Mouse (Mus musculus) T-helper 2 cell (primary cell): ENCODE data around the gene Adamtsl1.

ENCODE experiments used
- in situ Hi-C: fragments of 300-600 bp; cut with MboI, MseI; formaldehyde crosslinking; loops from one replicate; pipeline ENCODE4 v1.15.1; 2025; ENCODE audit warnings: high pct_unique_total_duplicates

The Adamtsl1 gene

DNA sequence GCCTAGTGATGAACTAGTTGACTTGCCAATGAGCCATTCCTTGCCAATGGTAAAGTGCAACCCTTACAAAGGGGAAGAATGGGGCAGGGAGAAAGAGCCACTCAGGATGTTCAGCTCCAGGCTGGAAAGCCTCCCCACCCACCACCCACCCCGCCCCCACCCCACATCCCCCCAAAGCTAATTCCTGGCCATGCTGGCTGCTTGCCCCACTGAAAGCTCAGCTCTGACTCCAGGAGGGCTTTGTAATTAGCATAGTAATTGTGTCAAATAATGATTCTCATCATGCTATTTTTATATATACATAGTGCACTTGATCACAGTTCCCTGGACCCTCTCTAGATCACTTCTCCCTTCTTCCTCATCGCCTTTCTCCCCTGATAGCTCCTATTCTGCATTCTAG lies 798.4 kb downstream of the Adamtsl1 start:
- in situ Hi-C loops = no loop called here

DNA sequence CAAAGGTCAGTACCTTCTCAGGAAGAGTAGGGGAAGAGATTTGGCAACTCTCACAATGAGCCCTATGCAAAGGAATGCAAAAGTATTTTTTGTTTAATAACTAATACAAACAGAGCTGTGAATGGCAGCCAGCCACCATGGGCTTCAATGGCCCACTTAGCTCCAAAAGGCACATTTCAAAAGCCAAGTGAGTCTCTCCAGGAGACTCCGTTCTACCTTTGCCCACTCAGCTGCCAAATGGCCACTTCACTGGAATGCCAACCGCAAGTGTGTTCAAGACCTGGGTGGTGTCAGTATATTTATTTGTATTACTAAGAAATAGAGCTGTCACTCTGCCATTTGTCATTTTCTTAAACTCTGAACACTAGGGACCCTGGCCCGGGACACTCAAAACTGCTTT lies 800.5 kb downstream of the Adamtsl1 start:
- in situ Hi-C loops = no loop called here

DNA sequence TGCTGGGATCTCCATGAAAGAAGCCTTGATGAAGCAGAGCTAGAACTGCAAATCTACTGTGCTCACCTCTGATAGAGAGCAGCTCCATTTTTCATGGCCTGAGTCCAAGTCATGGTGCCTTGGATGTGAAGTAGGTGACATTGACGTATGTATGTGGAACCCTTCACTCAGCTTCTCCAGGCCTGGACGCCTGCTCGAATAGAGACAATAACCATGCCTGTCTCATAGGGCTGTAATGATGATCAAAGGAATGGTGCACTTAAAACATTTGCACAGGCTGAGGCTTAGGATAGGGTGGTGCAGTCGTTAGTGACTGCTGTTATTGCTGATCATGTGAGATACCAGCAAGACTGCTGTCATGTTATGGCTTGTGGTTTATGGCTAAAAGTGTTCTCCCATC lies 801.1 kb downstream of the Adamtsl1 start:
- in situ Hi-C loops = no loop called here

DNA sequence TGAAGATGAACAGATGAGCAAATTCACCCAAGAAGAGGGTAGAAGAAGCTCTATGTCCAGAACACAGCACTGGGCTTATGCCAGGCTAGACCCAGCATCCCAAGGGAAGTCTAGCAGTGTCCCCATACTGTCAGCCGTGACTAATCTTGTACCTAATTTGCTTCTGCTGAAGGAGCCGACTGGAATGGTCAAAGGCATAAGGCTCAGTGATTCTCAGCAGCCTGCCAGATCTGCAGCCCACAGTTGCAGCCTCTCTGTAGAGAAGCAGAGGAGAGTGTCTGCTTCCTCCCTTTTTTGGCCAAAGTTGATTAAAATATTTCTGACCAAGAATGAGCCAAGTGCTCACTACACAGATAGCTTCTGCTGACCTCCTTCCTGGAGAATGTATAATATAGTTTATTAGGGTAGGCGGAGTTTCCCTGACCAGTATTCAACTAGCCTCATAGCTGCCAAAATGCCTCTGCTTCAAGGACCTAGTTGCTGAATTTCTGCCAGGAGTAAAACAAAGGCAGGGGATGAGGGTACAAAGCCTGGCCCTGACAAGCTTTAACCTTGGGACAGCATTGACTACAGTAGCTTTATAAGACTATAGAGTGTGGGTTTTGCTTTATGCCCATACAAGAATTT lies 804.1 kb downstream of the Adamtsl1 start:
- in situ Hi-C loops = no loop called here

DNA sequence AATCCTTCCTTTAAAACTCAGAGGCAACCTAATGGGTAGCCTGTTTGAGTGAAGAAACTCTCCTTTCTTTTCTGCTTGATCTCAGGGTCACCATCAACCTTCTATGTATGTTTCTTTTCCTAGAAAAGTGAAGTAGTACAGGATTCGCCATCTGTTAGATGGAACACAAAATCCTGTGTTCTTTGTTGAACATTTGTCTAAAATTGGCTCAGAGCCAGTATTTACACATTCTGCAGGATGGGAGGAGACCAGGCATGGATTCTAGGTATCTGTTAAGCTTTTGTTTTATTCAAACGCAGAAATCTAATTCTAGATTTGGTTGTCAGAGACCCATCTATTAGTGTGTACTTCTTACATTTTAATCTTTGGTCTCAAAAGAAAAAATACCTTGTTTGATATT lies 811.4 kb downstream of the Adamtsl1 start:
- in situ Hi-C loops = no loop called here

DNA sequence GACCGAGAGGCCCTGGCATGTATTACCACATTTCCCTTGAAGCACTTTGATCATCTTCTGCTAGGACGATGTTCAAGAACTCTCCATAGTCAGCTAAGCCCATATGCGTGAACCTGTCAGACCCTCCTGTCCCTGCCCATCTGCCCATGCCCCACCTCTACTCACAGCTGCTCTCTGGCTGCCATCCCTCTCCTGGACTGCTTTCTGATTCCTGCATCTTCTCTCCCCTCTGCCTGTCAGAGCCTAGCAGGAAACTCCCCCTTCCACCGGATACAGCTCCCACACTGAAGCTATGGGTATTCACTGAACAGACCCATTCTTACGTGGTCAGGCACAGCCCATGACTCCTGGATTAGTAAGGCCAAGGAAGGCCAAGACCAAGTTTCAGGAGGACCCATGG lies 812.0 kb downstream of the Adamtsl1 start:
- in situ Hi-C loops = no loop called here

DNA sequence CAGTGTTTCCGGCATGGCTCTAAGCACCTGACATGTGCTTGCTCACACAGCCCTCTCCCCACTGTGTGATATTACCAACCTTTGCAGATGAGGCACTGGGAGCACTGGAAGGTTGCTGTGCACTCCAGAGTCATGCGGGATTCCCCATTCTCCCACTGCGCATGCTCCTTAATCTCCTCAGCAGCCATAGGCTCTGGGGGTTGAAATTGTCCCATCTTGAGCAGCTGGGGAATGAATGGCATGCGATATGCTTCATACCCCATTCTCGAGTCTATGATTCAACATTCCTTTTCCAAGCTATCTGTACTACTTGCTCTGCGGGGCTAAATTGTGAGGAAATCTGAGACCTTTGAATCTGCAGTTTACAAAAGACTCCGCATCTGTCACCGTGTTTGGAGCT lies 812.7 kb downstream of the Adamtsl1 start:
- in situ Hi-C loops = no loop called here

DNA sequence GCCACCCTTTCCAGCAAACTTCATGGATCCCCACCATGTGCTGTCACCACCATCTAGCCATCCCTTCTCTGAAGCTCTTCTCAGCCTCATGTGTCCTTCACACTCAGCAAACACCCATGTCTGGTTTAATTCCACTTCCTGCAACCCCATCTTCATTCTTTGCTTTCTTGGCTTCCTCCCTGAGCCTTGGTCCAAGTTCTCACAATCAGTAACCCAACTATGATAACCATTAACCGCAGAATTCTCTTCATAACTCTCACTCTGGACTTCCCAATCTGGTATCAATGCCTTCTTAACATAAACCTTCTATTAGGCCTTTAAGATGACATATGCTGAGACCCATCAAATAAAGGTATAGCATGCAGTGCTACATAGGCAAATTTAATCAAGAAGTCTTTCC lies 815.5 kb downstream of the Adamtsl1 start:
- in situ Hi-C loops = no loop called here

DNA sequence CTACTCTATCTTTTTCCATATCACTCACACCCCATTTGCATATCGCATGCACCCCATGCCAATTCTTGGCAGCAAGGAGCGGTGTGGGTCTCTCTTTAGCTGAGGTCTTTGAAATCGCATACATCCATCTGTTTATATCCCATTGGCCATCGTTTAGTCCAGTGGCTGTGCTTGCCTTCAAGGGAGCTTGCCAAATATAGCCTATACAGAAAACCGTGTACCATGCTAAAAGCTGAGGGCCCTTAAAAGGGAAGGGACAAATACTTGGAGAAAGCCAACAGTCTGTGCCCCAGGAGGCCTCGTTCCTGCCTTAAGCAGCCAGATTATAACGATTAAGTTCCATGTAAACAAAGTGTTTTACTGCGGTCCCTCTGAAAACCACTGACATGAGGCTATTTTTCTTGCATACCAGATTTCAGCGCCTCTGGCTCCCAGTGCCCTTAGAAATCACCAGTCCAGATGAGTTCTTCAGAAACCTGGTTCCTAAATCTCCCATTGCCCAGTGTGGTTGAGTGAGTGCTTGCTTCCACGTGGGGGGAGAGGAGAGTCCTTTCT lies 822.0 kb downstream of the Adamtsl1 start:
- in situ Hi-C loops = no loop called here

DNA sequence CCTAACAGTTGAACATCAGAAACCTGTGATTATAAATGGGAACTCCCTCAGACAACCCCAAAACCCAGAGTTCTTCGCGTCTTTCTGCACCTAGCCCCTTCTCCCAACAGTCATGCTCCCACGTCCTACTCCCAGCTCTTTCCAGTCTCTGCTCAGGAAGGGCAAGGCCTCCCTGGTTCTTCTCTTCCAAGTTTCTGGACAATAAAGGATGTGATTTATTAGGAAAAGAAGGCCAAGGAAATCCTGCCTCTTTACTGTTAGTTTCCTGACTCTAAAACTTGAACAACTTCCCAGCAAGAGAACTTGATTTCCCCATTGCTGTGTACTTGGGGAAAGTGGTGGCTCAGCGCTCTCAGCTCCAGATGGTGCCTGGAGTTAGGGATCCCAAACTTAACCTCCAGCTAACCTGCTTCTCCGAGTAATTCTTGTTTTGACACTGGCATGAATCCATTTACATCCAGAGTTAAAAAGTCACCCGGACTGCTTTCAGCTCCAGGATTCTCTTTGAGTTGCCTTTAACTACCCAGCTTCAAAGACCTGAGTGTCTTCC lies 823.3 kb downstream of the Adamtsl1 start:
- in situ Hi-C loops = no loop called here

DNA sequence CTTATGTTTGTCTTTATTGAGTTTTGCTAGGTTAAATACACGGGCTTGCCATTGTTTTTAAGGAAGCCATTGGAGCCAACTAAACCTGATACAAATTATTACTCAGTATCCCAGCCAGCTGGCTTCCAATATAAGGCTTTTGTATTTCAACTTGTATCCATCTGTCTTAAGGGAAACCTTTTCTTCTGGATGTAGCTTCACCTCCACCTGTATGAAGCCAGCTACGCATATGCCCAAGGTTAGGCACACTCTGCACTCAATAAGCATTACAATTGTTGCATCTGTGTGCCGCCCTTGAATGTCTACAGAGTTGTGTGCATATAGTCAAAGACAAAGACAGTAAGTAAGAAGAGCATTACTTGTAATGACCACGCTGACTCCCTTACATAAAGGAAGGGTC lies 835.4 kb downstream of the Adamtsl1 start:
- in situ Hi-C loops = no loop called here

DNA sequence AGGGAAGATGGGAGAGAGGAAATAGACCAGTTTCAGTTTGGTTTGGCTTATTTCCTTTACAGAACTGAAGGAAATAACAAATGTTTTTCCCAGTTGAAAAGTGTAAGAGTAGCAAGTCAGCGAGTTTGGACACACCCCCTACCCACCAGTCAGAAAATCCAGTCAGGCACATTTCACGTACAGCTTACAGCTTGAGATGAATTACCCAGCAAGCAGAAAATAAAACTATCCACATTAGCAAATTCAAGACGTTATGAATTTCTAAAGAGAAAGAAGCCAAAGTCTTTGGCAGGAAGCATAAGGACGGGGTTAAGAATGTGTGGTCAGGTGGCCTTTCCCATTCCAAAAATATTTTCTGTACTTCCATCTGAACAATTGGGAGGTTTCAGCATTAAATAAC lies 838.1 kb downstream of the Adamtsl1 start:
- in situ Hi-C loops = no loop called here

DNA sequence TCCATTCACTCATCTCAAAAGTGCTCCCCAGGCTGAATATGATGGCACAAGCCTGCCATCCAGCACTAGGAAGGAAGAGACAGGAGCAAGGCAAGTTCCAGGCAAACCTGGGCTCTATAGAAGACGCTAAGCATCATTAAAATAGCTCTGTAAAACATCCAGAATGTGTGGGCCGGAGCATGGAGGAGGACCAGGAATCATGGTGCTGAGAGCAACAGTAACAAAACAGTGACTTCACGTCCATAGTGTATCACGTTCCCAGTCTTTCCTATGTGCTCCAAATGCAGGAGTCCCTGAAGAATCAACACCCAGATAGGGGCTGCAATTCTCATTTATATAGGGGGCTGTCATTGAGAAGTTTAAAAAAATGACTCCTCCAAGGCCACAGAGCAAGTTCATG lies 839.6 kb downstream of the Adamtsl1 start:
- in situ Hi-C loops = no loop called here

DNA sequence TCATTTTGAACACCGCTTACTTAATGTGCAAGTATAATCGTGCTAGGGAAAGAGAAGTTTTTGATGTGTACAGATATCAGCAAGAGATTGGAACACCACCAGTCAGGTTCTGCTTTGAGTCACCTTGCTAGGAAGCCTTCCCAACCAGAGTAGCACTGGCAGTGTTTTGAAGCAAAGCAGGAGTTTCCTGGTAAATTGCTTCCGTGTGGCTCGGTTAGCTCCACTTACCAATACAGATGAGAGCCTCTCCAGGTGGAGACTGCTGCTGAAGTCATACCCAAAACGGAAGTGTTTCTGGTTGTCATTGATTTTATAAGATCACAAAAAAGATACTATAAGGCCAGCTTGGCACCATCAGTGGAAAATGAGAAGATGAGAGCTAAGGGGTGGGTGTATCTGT lies 845.4 kb downstream of the Adamtsl1 start:
- in situ Hi-C loops = no loop called here

DNA sequence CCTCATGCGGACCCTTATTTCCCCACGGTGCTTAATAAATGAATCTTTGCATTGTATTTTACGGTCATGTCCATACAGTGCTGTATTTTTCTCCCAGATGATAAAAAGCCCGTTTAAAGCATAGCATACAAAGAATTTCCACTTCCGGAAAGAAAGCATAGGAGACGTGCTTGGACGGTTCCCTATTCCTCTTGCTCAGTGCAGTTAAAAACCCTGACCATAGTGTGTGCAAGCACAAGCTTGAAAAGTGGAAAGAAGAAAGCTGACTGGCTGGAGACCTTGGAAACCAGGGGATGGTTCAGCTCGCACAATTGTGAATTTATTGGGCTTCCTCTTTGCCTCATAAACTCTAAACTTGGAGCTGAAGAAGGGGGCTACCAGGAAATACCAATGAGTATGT lies 855.1 kb downstream of the Adamtsl1 start:
- in situ Hi-C loops = no loop called here

DNA sequence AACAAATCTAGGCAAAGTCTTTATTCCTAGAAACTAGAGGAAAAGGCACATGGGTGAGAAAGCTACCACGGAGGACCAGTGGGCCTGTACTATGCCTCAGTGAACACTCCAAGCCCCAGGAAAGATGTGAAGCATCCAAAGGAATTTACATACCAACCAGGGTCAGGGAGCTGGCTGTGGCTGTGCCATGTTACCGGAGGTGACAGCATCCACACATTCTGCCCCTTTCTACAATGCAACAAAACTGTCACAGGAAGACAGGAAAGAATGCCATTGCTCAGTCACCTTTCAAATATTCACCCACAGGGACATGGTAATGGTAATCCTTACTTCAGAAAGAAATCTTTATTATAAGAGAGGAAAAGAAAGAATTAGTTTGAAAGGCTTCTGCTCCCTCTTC lies 859.2 kb downstream of the Adamtsl1 start:
- in situ Hi-C loops = no loop called here

DNA sequence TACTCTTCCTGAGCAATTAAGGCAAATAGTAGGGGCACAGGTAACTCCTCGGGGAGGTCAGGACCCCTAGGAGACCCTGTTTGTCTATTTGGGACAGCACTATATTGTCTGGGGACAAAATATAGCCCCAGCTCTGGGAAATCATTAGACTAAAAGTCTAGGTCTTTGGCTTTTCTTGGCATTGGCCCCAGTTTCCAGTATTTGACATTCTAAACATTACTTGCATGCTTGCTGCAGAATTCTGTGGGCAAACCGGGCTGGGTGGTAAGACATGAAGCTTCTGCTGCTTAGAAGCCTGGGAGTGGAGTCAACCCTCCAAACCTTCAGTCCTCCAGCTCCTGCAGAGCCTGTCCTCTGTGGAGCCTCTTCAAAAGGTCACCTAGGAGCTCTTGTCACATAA lies 869.2 kb downstream of the Adamtsl1 start:
- in situ Hi-C loops = no loop called here

DNA sequence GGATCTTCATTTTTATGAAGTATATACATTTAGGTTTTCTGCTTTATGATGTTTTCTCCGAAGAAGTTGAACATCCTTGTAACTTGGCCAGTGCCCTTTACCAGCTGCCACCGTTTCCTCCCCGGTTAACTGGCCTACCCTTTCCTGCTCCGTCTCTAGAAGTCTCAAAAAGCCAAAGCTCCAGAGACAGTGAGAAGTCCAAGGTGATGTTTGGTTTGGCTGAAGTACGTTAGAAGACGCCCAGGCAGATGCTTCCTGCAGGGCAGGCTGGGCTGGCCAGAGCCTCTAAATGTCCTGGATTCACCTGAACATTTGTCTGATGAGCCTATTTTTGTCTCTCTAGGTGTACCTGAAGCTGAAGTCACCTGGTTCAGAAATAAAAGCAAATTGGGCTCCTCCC lies 871.1 kb downstream of the Adamtsl1 start:
- in situ Hi-C loops = no loop called here

DNA sequence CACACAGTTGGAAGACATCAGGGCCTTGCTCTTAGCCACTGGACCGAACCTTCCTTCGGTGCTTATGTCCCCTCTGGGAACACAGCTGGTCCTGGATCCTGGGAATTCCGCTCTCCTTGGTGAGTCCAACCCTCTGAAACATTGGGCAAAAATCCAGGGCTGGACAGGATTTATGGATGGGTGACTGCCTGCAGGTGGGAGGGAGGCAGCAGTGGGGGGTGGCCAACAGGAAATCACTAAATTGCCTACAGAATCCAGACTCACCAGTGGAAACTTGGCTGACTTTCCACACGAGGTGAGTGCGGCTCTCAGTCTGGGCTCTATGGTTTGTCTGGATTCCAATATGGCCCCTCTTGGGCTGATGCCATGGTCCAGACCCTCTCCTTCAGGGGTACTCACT lies 874.5 kb downstream of the Adamtsl1 start:
- in situ Hi-C loops = no loop called here

DNA sequence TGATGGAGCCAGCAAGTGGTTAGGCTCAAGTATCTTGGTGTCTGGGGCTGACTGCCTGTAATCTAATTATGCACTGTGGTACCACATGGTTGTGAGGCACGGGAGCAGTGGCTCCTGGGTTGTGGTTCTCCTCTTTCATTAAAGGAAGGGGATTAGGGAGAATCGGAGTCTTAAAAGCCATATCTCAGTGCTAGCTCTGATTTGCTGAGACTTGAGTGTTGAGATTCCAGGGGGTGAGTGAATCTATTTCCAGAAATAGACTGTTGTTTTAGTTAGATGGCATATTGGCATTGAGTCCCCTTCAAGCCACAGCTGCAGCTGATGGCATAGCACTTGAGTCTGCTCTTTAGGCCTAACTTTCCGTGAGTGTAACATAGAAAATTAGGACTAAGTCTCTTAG lies 877.2 kb downstream of the Adamtsl1 start:
- in situ Hi-C loops = no loop called here

DNA sequence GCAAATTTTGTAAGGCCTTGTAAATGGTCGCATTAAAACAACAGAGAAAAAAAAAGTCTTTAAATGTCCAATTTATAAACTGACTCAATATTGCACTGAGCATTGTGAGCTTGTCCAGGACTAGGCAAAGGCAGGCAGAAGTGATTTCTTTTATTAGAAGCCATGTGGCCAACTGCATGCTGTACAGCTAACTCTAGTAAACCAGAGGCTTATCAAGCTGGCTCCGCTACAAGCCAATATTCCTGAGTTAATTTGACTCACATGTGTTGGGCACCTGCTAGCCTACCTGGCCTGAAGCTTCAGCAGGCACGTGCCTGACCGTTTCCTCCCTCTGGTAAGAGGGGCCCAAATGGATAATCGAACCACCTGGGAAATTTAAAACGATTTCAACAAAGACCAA lies 881.7 kb downstream of the Adamtsl1 start:
- in situ Hi-C loops = no loop called here

DNA sequence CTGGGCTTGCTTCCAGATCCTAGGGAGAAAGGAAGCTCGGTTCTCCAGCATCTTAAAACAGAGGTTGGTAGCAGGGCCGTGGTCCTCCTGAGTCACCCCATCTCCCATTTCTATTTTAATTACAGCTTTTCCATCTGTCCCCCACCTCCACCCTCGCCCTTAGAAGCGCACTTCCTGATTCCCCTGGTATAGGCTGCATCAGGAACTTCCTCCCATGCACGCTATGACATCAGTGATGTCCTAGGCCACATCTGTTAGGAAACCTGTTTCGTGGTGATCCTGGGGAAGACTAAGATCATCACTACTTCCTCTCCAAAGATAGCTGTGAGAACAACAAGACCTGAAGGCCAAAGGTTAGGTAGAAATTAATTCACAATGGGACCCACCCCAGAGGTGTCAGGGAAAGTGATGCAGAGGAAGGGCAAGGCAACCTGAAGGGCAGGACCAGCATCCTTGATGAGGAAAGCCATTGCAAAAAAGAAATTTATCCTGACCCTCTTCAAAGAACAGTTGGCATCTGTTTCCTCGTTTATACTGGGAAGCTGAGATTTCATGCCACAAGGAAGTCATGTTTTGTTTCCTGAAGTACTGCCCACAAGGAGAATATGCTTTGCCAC lies 882.8 kb downstream of the Adamtsl1 start:
- in situ Hi-C loops = no loop called here

DNA sequence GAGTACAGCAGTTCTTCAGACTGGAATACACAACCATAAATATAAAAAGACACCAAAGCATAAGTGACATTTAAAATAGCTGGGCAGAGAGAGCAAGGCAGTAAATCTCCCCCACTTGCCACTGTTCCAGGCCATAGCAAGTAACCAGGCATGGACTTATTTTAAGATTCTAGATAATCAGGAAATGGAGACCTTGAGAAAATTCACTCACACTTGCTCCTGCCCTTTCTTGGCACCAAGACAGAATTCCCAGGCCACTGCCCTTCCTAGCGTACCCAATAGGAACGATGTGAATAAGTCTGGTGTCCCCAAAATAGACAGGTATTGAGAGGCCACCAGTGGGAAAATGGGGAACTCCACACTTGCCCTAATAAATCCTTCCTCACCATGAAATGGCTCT lies 883.5 kb downstream of the Adamtsl1 start:
- in situ Hi-C loops = no loop called here
